Mouse (Mus musculus) small intestine, adult 2 months (tissue): ENCODE data around the gene Fsd1.

Experiments
- CTCF ChIP-seq: fragments of 200-500 bp; IDR thresholded peaks from 2 replicates; pipeline ENCODE4 v1.5.1; 2012; ENCODE audit warnings: low read depth, mild to moderate bottlenecking, control low read depth, inconsistent platforms, low read length, moderate library complexity, mixed read lengths; ENCODE audit not compliant: insufficient replicate concordance, insufficient read length; ENCODE audit errors: extremely low read depth
- POLR2A ChIP-seq: fragments of 200-500 bp; IDR thresholded peaks from 2 replicates; pipeline ENCODE4 v1.6.1; 2012; ENCODE audit warnings: low read depth, mild to moderate bottlenecking, control low read depth, inconsistent platforms, low read length, moderate library complexity

DNA sequence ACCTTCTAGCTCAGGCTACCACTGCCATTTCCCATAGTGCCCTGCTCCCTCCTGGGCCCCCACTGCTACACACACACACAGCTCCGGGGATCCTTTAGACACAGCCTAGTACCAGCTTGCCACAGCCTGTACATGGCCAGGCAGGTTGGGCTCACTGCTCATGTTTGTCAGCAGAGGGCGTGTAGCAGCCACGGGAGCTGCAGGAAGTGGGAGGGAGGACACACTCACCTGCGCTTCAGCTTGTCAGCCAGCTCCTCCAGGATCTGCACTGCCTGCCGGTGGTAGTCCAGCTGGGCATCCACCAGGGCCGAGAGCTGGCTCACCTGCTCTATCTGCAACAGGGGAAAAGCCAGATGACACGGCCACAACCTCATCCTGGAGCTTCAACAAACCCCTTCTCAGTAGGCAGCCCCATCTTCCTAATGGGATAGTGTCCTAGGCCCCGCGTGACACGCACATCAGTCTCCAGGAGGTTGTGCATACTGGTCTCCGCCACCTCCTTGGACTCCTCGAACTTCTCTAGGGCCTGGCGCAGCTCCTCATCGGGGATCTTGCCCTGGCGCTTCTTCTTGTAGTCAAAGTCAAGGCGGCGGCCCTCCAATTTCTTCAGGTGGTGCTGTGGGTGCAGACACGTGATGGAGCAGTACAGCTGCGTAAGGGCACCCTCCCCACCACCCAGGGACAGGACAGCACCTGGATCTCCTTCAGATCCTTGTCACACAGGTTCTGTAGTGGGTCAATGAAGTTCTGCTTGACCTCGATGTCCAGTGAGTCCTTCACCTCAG, 32.2 kb downstream of the Fsd1 start:
- TF ChIP-seq CTCF, result peak; percentile 54; the same call in 1 of the 2 replicates
- no peak for TF ChIP-seq POLR2A
